Mouse (Mus musculus) ZHBTc4 (cell line): ENCODE data around the gene 4933424G06Rik.

Experiments used
- DNase-seq: peaks from one replicate; pipeline ENCODE4 v3.0.0-alpha.2; 2011; ENCODE audit warnings: low read depth, low spot score

4933424G06Rik gene

GRCm38 (mm10) chr1:36709055-36709853 is 695 bp upstream of the 4933424G06Rik start:
- DNase-seq = peak; percentile 64

DNA sequence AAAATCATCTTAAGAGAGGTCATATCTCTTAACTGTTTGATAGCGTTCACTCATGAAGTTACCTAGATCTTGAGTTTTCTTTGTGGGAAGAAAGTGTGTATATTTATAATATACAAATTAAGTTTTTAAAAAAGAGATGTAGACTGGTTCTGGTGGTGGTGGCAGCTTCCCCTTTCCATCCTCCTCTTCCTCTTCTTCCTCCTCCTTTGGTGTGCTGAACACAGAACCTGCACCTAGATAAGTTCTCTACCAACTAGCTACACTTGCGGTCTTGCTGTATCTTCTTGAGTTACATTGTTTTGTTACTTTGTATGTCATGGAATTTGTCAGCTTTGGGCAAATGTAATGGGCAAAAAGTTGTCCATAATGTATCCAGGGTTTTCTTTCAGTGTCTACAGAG is 1.2 kb downstream of the 4933424G06Rik start:
- DNase-seq = no peak

GRCm38 (mm10) chr1:36714311-36714710 is 4.4 kb downstream of the 4933424G06Rik start, which contains the start of gene Actr1b:
TSS of gene Actr1b (minus strand) at chr1:36714422.
- DNase-seq = no peak

GRCm38 (mm10) chr1:36718786-36719185 is 8.8 kb downstream of the 4933424G06Rik start:
- DNase-seq = no peak

DNA sequence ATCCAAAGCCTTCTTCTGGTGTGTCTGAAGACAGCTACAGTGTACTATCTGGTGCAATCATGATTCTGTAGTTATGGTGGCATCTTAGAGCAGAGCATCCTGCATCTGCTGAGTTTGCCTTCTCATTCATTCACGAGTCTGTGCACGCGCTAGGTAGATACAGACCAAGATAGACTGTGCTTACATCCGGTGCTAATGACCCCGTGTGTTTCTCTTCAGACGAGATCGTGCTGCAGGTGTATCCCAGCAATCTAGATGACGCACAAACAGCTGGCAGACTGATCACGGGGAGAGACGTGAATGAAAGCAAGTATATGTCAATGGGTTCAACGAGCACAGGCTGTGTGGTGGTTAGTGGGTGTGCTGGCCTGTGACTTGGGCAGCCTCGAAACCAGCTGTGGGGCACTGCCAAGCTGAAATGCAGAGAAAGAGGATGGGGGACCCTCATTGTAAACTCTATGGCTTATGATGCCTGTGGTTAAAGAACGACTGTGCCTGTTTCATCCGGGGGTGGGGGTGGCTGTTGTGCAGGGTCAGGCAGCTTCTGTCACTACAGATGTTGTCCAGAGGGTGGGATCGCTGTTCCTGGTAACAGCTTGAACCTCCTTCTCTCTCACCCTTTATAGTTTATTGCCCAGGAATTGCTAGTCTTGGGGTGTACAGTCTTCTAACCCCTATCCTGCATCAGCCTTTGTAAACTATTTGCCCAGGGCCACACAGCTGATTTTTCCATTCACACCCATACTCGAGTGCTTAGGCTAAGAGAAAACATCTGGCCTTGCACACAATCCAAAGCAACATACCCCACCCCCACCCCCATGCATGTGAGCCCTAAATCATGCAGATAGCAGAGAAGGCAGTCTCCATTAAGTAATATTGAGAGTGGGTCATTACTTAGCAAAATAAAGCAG is 13.5 kb downstream of the 4933424G06Rik start:
- no peak for DNase-seq

- DNase-seq = no peak
These were observed 14.1 kb downstream of the 4933424G06Rik start for GRCm38 (mm10) chr1:36724057-36724431.

DNA sequence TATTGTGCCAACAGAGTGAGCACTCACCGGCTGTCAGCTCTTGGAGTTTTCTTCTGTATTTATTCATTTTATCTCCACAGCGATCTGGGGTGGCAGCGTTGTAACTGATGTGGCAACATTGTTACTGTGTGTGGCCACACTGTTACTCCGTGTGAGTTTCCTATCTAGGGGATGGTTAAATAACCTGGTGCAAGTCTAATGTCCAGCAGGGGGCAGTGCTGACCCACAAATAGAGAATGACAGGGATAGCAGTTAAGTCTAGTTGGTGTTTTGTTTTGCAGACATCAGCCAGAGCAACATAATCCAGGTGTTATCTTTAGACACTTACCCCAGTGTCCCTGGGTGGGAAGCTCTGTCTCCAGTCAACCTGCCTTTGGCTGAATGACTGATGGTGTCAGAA is 27.4 kb downstream of the 4933424G06Rik start:
- peak; percentile 89 for DNase-seq

- no peak for DNase-seq
These were observed 29.3 kb downstream of the 4933424G06Rik start for GRCm38 (mm10) chr1:36739231-36739630.

- no peak for DNase-seq
These were observed 33.1 kb downstream of the 4933424G06Rik start for GRCm38 (mm10) chr1:36743046-36743445.

- DNase-seq = peak; percentile 86
These were observed 34.5 kb downstream of the 4933424G06Rik start for GRCm38 (mm10) chr1:36744268-36744944.

DNA sequence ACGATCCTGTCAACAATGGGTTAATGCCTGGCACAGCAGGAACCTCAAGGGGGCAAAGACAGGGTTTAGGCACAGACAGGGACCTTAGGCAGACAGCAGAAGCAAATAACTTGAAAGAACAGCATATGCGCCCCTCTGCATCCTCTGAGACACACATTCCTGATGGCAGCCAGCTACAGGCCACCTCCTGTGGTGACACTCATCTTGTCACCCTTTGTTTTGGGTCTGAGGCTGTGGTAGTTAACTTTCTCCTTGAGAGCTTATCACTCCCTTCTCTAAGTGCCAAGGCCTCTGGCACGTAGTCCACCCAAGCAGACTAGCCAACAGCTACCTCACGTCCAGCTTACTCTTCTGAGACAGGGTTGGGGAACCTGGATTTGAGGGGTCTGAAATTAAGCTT is 35.7 kb downstream of the 4933424G06Rik start:
- DNase-seq = peak; percentile 56

GRCm38 (mm10) chr1:36746452-36746851 is 36.5 kb downstream of the 4933424G06Rik start:
- peak; percentile 74 for DNase-seq

DNA sequence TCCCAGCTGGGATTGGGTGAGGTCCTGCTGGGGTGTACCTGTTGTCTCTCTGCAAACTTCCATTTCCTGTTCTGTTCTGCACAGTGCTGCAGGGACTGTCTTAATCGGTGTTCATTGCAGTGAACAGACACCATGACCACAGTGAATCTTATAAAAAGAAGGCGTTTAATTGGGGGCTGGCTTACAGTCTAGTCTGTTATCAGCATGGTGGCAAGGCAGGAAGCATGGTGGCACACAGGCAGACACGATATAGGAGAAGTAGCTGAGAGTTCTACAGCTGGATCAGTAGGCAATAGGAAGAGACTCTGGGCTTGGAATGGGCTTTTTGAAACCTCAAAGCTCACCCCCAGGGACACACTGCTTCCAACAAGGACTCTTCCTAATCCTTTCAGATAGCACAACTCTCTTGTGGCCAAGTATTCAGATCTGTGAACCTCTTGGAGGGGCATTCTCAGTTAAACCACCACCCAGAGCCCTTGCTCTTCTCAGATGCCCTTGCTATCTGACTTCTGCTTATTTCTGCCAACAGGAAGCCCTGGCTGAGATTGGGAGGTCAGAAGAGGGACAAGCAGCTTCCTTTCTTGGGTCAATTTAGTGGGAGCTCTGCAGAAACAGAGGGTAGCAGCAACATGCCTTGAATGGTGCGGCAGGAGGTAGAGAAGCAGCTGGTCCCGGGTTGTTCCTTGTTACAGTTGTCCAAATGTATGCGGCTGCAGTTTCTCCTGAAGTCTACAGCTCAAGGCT is 44.2 kb downstream of the 4933424G06Rik start:
- DNase-seq = no peak

- DNase-seq = peak; percentile 52
These were observed 48.6 kb downstream of the 4933424G06Rik start for GRCm38 (mm10) chr1:36758553-36758952.

GRCm38 (mm10) chr1:36759076-36759475 is 49.1 kb downstream of the 4933424G06Rik start:
- DNase-seq = peak; percentile 61

DNA sequence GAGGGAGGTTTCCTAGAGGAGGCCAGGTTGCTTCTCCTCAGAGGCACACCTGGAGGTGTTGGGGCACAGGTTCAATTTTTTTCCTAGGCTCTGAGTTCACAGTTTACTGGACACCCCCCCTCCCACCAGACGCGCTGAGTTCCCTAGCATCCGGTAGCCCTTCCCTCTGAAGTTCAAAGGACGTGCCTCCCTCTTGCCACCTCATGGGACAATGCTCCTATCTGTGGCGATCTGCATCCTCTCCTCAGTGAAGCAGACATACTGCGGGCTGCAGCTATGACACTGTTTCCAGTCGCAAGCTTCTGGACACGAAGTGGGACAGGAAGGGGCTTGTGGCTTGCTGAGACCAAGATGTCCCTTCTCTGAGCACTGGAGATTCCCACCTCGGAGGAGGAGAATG is 50.5 kb downstream of the 4933424G06Rik start:
- DNase-seq = no peak

DNA sequence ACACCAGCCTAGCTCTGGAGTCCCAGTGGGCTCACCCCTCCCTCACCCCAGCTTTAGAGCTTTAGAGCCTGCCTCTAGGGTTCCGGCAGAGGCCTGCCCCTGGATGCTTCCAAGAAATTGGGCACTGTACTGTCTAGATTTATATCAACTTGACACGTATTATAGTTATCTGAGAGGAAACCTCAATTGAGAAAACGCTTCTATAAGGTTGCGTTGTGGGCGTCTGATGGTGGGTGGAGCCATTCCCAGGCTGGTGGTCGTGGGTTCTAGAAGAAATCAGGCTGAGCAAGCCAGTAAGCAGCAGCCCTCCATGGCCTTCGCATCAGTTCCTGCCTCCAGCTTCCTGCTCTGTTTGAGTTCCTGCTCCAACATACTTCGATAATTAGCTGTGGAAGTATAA is 51.1 kb downstream of the 4933424G06Rik start:
- DNase-seq = no peak

DNA sequence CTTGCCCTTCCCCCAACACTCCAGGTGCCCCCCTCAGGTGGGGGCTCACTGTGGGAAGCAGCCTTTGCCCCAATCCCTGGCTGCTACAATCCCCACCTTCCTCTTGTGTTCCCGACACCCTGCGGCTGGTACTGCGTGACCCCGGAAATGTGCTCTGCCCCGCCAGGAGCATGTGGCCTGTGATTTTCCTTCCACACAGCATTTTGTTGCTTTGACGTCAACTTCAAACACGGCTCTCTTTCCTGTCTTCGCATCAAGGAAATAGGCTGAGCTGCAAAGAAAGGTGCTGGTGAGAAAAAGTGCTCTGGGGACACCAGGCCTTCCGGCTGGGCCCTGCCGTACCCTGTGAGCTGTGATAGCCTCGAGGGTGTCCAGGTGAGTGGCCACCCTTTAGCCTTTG is 51.6 kb downstream of the 4933424G06Rik start, which contains the start of gene Zap70:
Gene Zap70, plus strand, starts transcription at position 231 of the 400 bp plus-strand sequence.
- DNase-seq = no peak

DNA sequence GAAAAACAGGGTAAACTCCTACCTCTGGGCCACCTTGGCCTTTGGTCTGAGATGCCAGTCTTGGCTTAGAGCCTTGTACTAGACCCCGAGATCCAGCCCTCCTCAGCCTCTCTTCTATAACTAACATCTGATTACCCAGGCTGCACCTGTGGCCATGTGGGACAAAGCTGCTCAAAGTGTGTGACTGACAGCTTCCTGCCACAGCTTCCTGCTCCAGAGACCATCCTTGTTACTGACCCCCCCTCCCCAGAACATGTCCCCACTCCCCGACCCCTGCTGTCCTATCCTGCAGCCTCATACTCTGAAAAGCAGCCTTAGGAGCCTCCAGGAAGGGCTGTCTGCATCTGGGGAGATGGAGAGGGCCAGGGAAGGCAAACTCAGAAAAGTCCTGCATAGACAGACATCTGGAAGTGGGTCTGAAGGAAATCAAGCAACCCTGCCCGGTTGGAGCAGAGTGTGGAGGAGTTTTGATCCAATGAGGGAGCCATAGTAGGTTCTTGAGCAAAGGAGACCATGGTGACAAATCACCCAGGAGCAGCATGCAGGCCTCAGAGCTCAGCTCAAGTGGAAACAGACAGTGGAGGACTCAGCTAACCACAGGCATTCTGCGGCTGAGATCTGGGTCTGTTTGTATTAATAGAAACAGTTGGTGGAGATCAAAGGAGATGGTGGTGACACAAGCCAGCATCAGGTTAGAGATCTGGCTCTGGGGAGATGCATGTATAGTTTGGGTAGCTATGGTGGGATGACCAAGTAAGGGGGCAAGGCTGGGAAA is 56.7 kb downstream of the 4933424G06Rik start:
- DNase-seq = no peak

- peak; percentile 75 for DNase-seq
These were observed 57.4 kb downstream of the 4933424G06Rik start for GRCm38 (mm10) chr1:36767321-36767720.
